Mouse (Mus musculus) stomach, embryonic 16.5 days (tissue): Measurements from ENCODE around the gene Fstl4. TPM values are rescaled to one million over a fixed set of nuclear protein-coding genes. Genes with fewer than 3 reads are reported as not detected.

ENCODE experiments used
- ATAC-seq: fragments of 200-750 bp; cut with Nextera tagmentation; 2 replicates; pipeline ENCODE4 v1.8.0; 2017; ENCODE audit warnings: moderate number of reproducible peaks, moderate TSS enrichment; ENCODE audit not compliant: insufficient read depth, low FRiP score
- H3K27ac ChIP-seq: fragments of 300-500 bp; sonication (generic); 2 replicates; pipeline ENCODE4 v1.5.1; 2014; ENCODE audit warnings: low read length
- H3K27me3 ChIP-seq: fragments of 300-500 bp; sonication (generic); 2 replicates; pipeline ENCODE4 v1.6.1; 2014; ENCODE audit warnings: low read length, control low read depth, mixed read lengths; ENCODE audit not compliant: control insufficient read depth, insufficient read depth
- H3K36me3 ChIP-seq: fragments of 300-500 bp; sonication (generic); 2 replicates; pipeline ENCODE4 v1.6.1; 2014; ENCODE audit warnings: low read length; ENCODE audit not compliant: control insufficient read depth, insufficient read depth
- H3K4me1 ChIP-seq: fragments of 300-500 bp; sonication (generic); 2 replicates; pipeline ENCODE4 v1.6.1; 2014; ENCODE audit warnings: low read length, control low read depth, mixed read lengths; ENCODE audit not compliant: control insufficient read depth, insufficient read depth
- H3K4me2 ChIP-seq: fragments of 300-500 bp; sonication (generic); 2 replicates; pipeline ENCODE4 v1.6.1; 2014; ENCODE audit warnings: low read depth, low read length, mixed read lengths
- H3K4me3 ChIP-seq: fragments of 300-500 bp; sonication (generic); replicated peaks from 2 replicates; pipeline ENCODE4 v1.5.1; 2014; ENCODE audit warnings: mild to moderate bottlenecking, low read length
- H3K9ac ChIP-seq: fragments of 300-500 bp; sonication (generic); 2 replicates; pipeline ENCODE4 v1.6.1; 2014; ENCODE audit warnings: low read length
- H3K9me3 ChIP-seq: fragments of 300-500 bp; sonication (generic); replicated peaks from 2 replicates; pipeline ENCODE4 v1.6.1; 2016; ENCODE audit warnings: low read length, control low read depth; ENCODE audit not compliant: control insufficient read depth
- WGBS: fragments of 180-500 bp; shearing (Covaris S2); extraction: QIAGEN DNeasy Blood & Tissue Kit; methylation state at CpG from one replicate; pipeline ENCODE4 v1.1.7; 2014; 5-methylcytosine and 5-hydroxymethylcytosine counted together
- polyA plus RNA-seq: library from polyadenylated mRNA; unstranded; fragments of >200 nt; fragmentation: Nextera tagmentation; extraction: Ambion mirVana; gene quantifications from 2 replicates; pipeline ENCODE4 v1.2.1, GENCODE M21; 2015

Fstl4 gene
- polyA plus RNA-seq, 1 experiment from 2014 or later, result 2.1 TPM

GRCm38 (mm10) chr11:53097331-53097730 lies 332.9 kb downstream of the Fstl4 start:
- H3K9me3 ChIP-seq, result no peaks in the 10 kb centered on the region
- no peak overlapping the region for H3K27ac ChIP-seq
- H3K4me2 ChIP-seq, result no peak overlapping the region
- no peaks in the 10 kb centered on the region for H3K36me3 ChIP-seq
- no peak overlapping the region for H3K4me3 ChIP-seq
- 74% methylated on average over 8 of the region's 8 CpGs for WGBS
- no peaks in the 10 kb centered on the region for H3K27me3 ChIP-seq
- no peak overlapping the region for H3K9ac ChIP-seq
- peaks cover 10% of the 10 kb centered on the region; the same call in 1 of the 2 replicates for H3K4me1 ChIP-seq
- ATAC-seq, result no peak

GRCm38 (mm10) chr11:53097870-53098269 lies 333.4 kb downstream of the Fstl4 start:
- Histone ChIP-seq H3K4me2 (no peak overlapping the region), H3K27ac (no peak overlapping the region), H3K27me3 (no peaks in the 10 kb centered on the region), H3K9ac (no peak overlapping the region), H3K36me3 (no peaks in the 10 kb centered on the region), H3K9me3 (no peaks in the 10 kb centered on the region), H3K4me3 (no peak overlapping the region), H3K4me1 (peaks cover 10% of the 10 kb centered on the region; the same call in 1 of the 2 replicates)
- WGBS, result 86% methylated on average over 6 of the region's 6 CpGs
- ATAC-seq, result no peak

GRCm38 (mm10) chr11:53098780-53099198 lies 334.4 kb downstream of the Fstl4 start:
- 37% methylated on average over 3 of the region's 3 CpGs for WGBS
- peaks cover 10% of the 10 kb centered on the region; the same call in 1 of the 2 replicates for H3K4me1 ChIP-seq
- ATAC-seq, result peak; percentile 70

GRCm38 (mm10) chr11:53099322-53099721 lies 334.9 kb downstream of the Fstl4 start:
- H3K27ac ChIP-seq, result no peak overlapping the region
- no peak overlapping the region for H3K4me2 ChIP-seq
- H3K9me3 ChIP-seq, result no peaks in the 10 kb centered on the region
- ATAC-seq, result no peak
- H3K4me3 ChIP-seq, result no peak overlapping the region
- H3K36me3 ChIP-seq, result no peaks in the 10 kb centered on the region
- no peaks in the 10 kb centered on the region for H3K27me3 ChIP-seq
- WGBS, result 87% methylated on average over 5 of the region's 5 CpGs
- H3K9ac ChIP-seq, result no peak overlapping the region
- peaks cover 10% of the 10 kb centered on the region; the same call in 1 of the 2 replicates for H3K4me1 ChIP-seq

More at GRCm38 (mm10) chr11:53098780-53099198, 334.4 kb downstream of the Fstl4 start:
- no peak overlapping the region for H3K4me3 ChIP-seq
- H3K27ac ChIP-seq, result no peak overlapping the region
- H3K27me3 ChIP-seq, result no peaks in the 10 kb centered on the region
- H3K9me3 ChIP-seq, result no peaks in the 10 kb centered on the region
- H3K36me3 ChIP-seq, result no peaks in the 10 kb centered on the region
- H3K9ac ChIP-seq, result no peak overlapping the region
- H3K4me2 ChIP-seq, result no peak overlapping the region

GRCm38 (mm10) chr11:53101732-53102131 lies 337.3 kb downstream of the Fstl4 start:
- 77% methylated on average over 5 of the region's 5 CpGs for WGBS
- no peak overlapping the region for H3K9ac ChIP-seq
- no peak overlapping the region for H3K4me2 ChIP-seq
- H3K27ac ChIP-seq, result no peak overlapping the region
- no peaks in the 10 kb centered on the region for H3K36me3 ChIP-seq
- no peak for ATAC-seq
- H3K4me3 ChIP-seq, result no peak overlapping the region
- no peaks in the 10 kb centered on the region for H3K9me3 ChIP-seq
- H3K27me3 ChIP-seq, result no peaks in the 10 kb centered on the region
- peaks cover 10% of the 10 kb centered on the region; the same call in 1 of the 2 replicates for H3K4me1 ChIP-seq

GRCm38 (mm10) chr11:53103601-53104325 lies 339.3 kb downstream of the Fstl4 start:
- Histone ChIP-seq H3K4me2 (no peak overlapping the region), H3K36me3 (no peaks in the 10 kb centered on the region), H3K9ac (no peak overlapping the region), H3K27ac (0 out of 2 replicates have a peak overlapping the region, but pooled peaks have one; percentile 15), H3K27me3 (no peaks in the 10 kb centered on the region), H3K4me3 (no peak overlapping the region), H3K4me1 (peaks cover 9% of the 10 kb centered on the region), H3K9me3 (no peaks in the 10 kb centered on the region)
- WGBS, result 61% methylated on average over 10 of the region's 10 CpGs
- no peak for ATAC-seq

- WGBS, result 71% methylated on average over 5 of the region's 5 CpGs
Observed at GRCm38 (mm10) chr11:53107706-53108105, 343.3 kb downstream of the Fstl4 start.

GRCm38 (mm10) chr11:53108798-53109197 lies 344.4 kb downstream of the Fstl4 start:
- no peak overlapping the region for H3K9ac ChIP-seq
- no peak for ATAC-seq
- whole genome bisulfite sequencing, result 81% methylated on average over 6 of the region's 6 CpGs
- H3K9me3 ChIP-seq, result no peaks in the 10 kb centered on the region
- no peak overlapping the region for H3K4me3 ChIP-seq
- peaks cover 3% of the 10 kb centered on the region; the same call in 1 of the 2 replicates for H3K4me1 ChIP-seq
- no peaks in the 10 kb centered on the region for H3K27me3 ChIP-seq
- no peak overlapping the region for H3K4me2 ChIP-seq
- H3K36me3 ChIP-seq, result no peaks in the 10 kb centered on the region
- no peak overlapping the region for H3K27ac ChIP-seq

More at GRCm38 (mm10) chr11:53107706-53108105, 343.3 kb downstream of the Fstl4 start:
- Histone ChIP-seq H3K27me3 (no peaks in the 10 kb centered on the region), H3K9me3 (no peaks in the 10 kb centered on the region), H3K4me3 (no peak overlapping the region), H3K9ac (no peak overlapping the region), H3K36me3 (no peaks in the 10 kb centered on the region), H3K4me1 (peaks cover 3% of the 10 kb centered on the region; the same call in 1 of the 2 replicates), H3K27ac (no peak overlapping the region), H3K4me2 (no peak overlapping the region)
- ATAC-seq, result no peak

GRCm38 (mm10) chr11:53109701-53110467 lies 345.4 kb downstream of the Fstl4 start:
- H3K36me3 ChIP-seq, result no peaks in the 10 kb centered on the region
- peaks cover 3% of the 10 kb centered on the region; the same call in 1 of the 2 replicates for H3K4me1 ChIP-seq
- no peak for ATAC-seq
- no peak overlapping the region for H3K4me2 ChIP-seq
- no peaks in the 10 kb centered on the region for H3K9me3 ChIP-seq
- H3K27ac ChIP-seq, result no peak overlapping the region
- H3K27me3 ChIP-seq, result no peaks in the 10 kb centered on the region
- 56% methylated on average over 6 of the region's 6 CpGs for WGBS
- no peak overlapping the region for H3K4me3 ChIP-seq
- H3K9ac ChIP-seq, result no peak overlapping the region
